Mouse (Mus musculus) midbrain, embryonic 10.5 days (tissue): ENCODE results near the gene Clmn. TPM values are rescaled to one million over a fixed set of nuclear protein-coding genes. Genes with fewer than 3 reads are reported as not detected.

Experiments
- DNase-seq: peaks from one replicate; pipeline ENCODE4 v3.0.0-alpha.2; 2017; ENCODE audit warnings: low spot score
- H3K27ac ChIP-seq: fragments of 300-500 bp; sonication (generic); replicated peaks from 2 replicates; pipeline ENCODE4 v1.5.1; 2016; ENCODE audit warnings: mild to moderate bottlenecking
- H3K27me3 ChIP-seq: fragments of 300-500 bp; sonication (generic); 2 replicates; pipeline ENCODE4 v1.6.1; 2016; ENCODE audit warnings: low read depth, mild to moderate bottlenecking; ENCODE audit not compliant: poor library complexity, severe bottlenecking
- H3K36me3 ChIP-seq: fragments of 300-500 bp; sonication (generic); 2 replicates; pipeline ENCODE4 v1.6.1; 2016; ENCODE audit warnings: mild to moderate bottlenecking, moderate library complexity
- H3K4me1 ChIP-seq: fragments of 300-500 bp; sonication (generic); 2 replicates; pipeline ENCODE4 v1.6.1; 2016
- H3K4me3 ChIP-seq: fragments of 300-500 bp; sonication (generic); 2 replicates; pipeline ENCODE4 v1.5.1; 2016; ENCODE audit warnings: mild to moderate bottlenecking, moderate library complexity
- H3K9me3 ChIP-seq: fragments of 300-500 bp; sonication (generic); replicated peaks from 2 replicates; pipeline ENCODE4 v1.6.1; 2016; ENCODE audit warnings: mild to moderate bottlenecking
- WGBS: fragments of 180-500 bp; shearing (Covaris S2); methylation state at CpG from one replicate; pipeline ENCODE4 v1.1.7; 2016; 5-methylcytosine and 5-hydroxymethylcytosine counted together
- polyA plus RNA-seq: library from polyadenylated mRNA; unstranded; fragments of >200 nt; fragmentation: Nextera tagmentation; extraction: Ambion mirVana; gene quantifications from 2 replicates; pipeline ENCODE4 v1.2.1, GENCODE M21; 2016

Gene Clmn
- polyA plus RNA-seq, 1 experiment from 2014 or later, result 1.9 TPM

GRCm38 (mm10) chr12:104796635-104797378 lies 68.1 kb downstream of the Clmn start:
- no peaks in the 10 kb centered on the region for H3K27me3 ChIP-seq
- H3K4me3 ChIP-seq, result no peak overlapping the region
- 85% methylated on average over 11 of the region's 11 CpGs for WGBS
- DNase-seq, result no peak
- H3K9me3 ChIP-seq, result peaks cover 20% of the 10 kb centered on the region
- H3K36me3 ChIP-seq, result peaks cover 28% of the 10 kb centered on the region
- H3K4me1 ChIP-seq, result peaks cover 11% of the 10 kb centered on the region
- H3K27ac ChIP-seq, result no peak overlapping the region

- no peaks in the 10 kb centered on the region for H3K27me3 ChIP-seq
- 44% methylated on average over 5 of the region's 5 CpGs for WGBS
- DNase-seq, result no peak
- H3K4me1 ChIP-seq, result peaks cover 9% of the 10 kb centered on the region
- peaks cover 19% of the 10 kb centered on the region for H3K9me3 ChIP-seq
- H3K36me3 ChIP-seq, result peaks cover 38% of the 10 kb centered on the region
- peak overlapping the region; percentile 34; the same call in 1 of the 2 replicates for H3K27ac ChIP-seq
- no peak overlapping the region for H3K4me3 ChIP-seq
These were observed 69.9 kb downstream of the Clmn start for GRCm38 (mm10) chr12:104794957-104795356.

GRCm38 (mm10) chr12:104793486-104793885 lies 71.4 kb downstream of the Clmn start:
- Histone ChIP-seq H3K4me1 (peaks cover 9% of the 10 kb centered on the region), H3K27ac (no peak overlapping the region), H3K36me3 (peaks cover 29% of the 10 kb centered on the region), H3K4me3 (no peak overlapping the region), H3K27me3 (no peaks in the 10 kb centered on the region), H3K9me3 (peaks cover 5% of the 10 kb centered on the region)
- WGBS, result 84% methylated on average over 12 of the region's 12 CpGs
- no peak for DNase-seq

GRCm38 (mm10) chr12:104777603-104778002 lies 87.3 kb downstream of the Clmn start:
- 91% methylated on average over 1 of the region's 1 CpGs for WGBS
- no peaks in the 10 kb centered on the region for H3K9me3 ChIP-seq
- DNase-seq, result no peak
- H3K27ac ChIP-seq, result no peak overlapping the region
- no peaks in the 10 kb centered on the region for H3K27me3 ChIP-seq
- peaks cover 30% of the 10 kb centered on the region for H3K36me3 ChIP-seq
- H3K4me3 ChIP-seq, result no peak overlapping the region
- H3K4me1 ChIP-seq, result no peaks in the 10 kb centered on the region

GRCm38 (mm10) chr12:104771941-104772340 lies 92.9 kb downstream of the Clmn start:
- Histone ChIP-seq H3K9me3 (no peaks in the 10 kb centered on the region), H3K4me3 (no peak overlapping the region), H3K4me1 (peaks cover 26% of the 10 kb centered on the region), H3K36me3 (peaks cover 5% of the 10 kb centered on the region; the same call in 1 of the 2 replicates), H3K27me3 (no peaks in the 10 kb centered on the region), H3K27ac (no peak overlapping the region)
- WGBS, result 79% methylated on average over 2 of the region's 2 CpGs
- DNase-seq, result no peak

- H3K4me3 ChIP-seq, result no peak overlapping the region
- H3K4me1 ChIP-seq, result peaks cover 27% of the 10 kb centered on the region
- H3K36me3 ChIP-seq, result no peaks in the 10 kb centered on the region
- 82% methylated on average over 10 of the region's 10 CpGs for WGBS
- no peak overlapping the region for H3K27ac ChIP-seq
- no peak for DNase-seq
- H3K27me3 ChIP-seq, result no peaks in the 10 kb centered on the region
- no peaks in the 10 kb centered on the region for H3K9me3 ChIP-seq
These were observed 95.6 kb downstream of the Clmn start for GRCm38 (mm10) chr12:104769201-104769785.

- 86% methylated on average over 4 of the region's 4 CpGs for WGBS
- Histone ChIP-seq H3K27ac (peak overlapping the region; percentile 23; the same call in 1 of the 2 replicates), H3K27me3 (no peaks in the 10 kb centered on the region), H3K9me3 (no peaks in the 10 kb centered on the region), H3K4me1 (peaks cover 37% of the 10 kb centered on the region), H3K36me3 (no peaks in the 10 kb centered on the region), H3K4me3 (no peak overlapping the region)
- no peak for DNase-seq
These were observed 97.7 kb downstream of the Clmn start for GRCm38 (mm10) chr12:104767183-104767582.

GRCm38 (mm10) chr12:104765761-104766160 lies 99.1 kb downstream of the Clmn start:
- no peak for DNase-seq
- Histone ChIP-seq H3K4me3 (no peak overlapping the region), H3K27ac (no peak overlapping the region), H3K27me3 (no peaks in the 10 kb centered on the region), H3K9me3 (no peaks in the 10 kb centered on the region), H3K36me3 (no peaks in the 10 kb centered on the region), H3K4me1 (peaks cover 37% of the 10 kb centered on the region)
- 93% methylated on average over 7 of the region's 7 CpGs for WGBS

GRCm38 (mm10) chr12:104765116-104765515 lies 99.8 kb downstream of the Clmn start:
- H3K4me1 ChIP-seq, result peaks cover 37% of the 10 kb centered on the region
- DNase-seq, result no peak
- no peaks in the 10 kb centered on the region for H3K27me3 ChIP-seq
- H3K9me3 ChIP-seq, result no peaks in the 10 kb centered on the region
- 95% methylated on average over 5 of the region's 5 CpGs for WGBS
- no peak overlapping the region for H3K27ac ChIP-seq
- H3K4me3 ChIP-seq, result no peak overlapping the region
- no peaks in the 10 kb centered on the region for H3K36me3 ChIP-seq

- 37% methylated on average over 6 of the region's 6 CpGs for WGBS
- no peaks in the 10 kb centered on the region for H3K9me3 ChIP-seq
- H3K4me1 ChIP-seq, result peaks cover 29% of the 10 kb centered on the region
- no peaks in the 10 kb centered on the region for H3K36me3 ChIP-seq
- H3K27ac ChIP-seq, result peak overlapping the region; percentile 60; the same call in 1 of the 2 replicates
- no peaks in the 10 kb centered on the region for H3K27me3 ChIP-seq
- no peak for DNase-seq
- H3K4me3 ChIP-seq, result no peak overlapping the region
These were observed 101.0 kb downstream of the Clmn start for GRCm38 (mm10) chr12:104763918-104764317.

- Histone ChIP-seq H3K9me3 (no peaks in the 10 kb centered on the region), H3K36me3 (no peaks in the 10 kb centered on the region), H3K4me1 (peaks cover 17% of the 10 kb centered on the region), H3K27me3 (no peaks in the 10 kb centered on the region), H3K27ac (no peak overlapping the region), H3K4me3 (no peak overlapping the region)
- WGBS, result 86% methylated on average over 8 of the region's 8 CpGs
- no peak for DNase-seq
These were observed 103.5 kb downstream of the Clmn start for GRCm38 (mm10) chr12:104761411-104761810.

- Histone ChIP-seq H3K36me3 (no peaks in the 10 kb centered on the region), H3K27me3 (no peaks in the 10 kb centered on the region), H3K9me3 (no peaks in the 10 kb centered on the region), H3K4me1 (peaks cover 13% of the 10 kb centered on the region), H3K27ac (no peak overlapping the region), H3K4me3 (no peak overlapping the region)
- WGBS, result 92% methylated on average over 7 of the region's 7 CpGs
- DNase-seq, result no peak
These were observed 106.8 kb downstream of the Clmn start for GRCm38 (mm10) chr12:104758066-104758465.

- Histone ChIP-seq H3K27ac (no peak overlapping the region), H3K9me3 (no peaks in the 10 kb centered on the region), H3K4me3 (no peak overlapping the region), H3K36me3 (peaks cover 11% of the 10 kb centered on the region), H3K4me1 (peaks cover 55% of the 10 kb centered on the region), H3K27me3 (no peaks in the 10 kb centered on the region)
- 79% methylated on average over 4 of the region's 4 CpGs for WGBS
- DNase-seq, result no peak
These were observed 111.2 kb downstream of the Clmn start for GRCm38 (mm10) chr12:104753686-104754085.
